Mouse (Mus musculus) effector memory CD4-positive, alpha-beta T cell, adult 5 months (primary cell): ENCODE measurements around the gene Ankrd61. TPM values are rescaled to one million over a fixed set of nuclear protein-coding genes. Genes with fewer than 3 reads are reported as not detected.

Source experiments
- polyA plus RNA-seq: library from polyadenylated mRNA; unstranded; fragments of 100-300 nt; shearing (Covaris generic); gene quantifications from one replicate; pipeline ENCODE4 v1.2.1, GENCODE M21; 2017

Gene Ankrd61
- polyA plus RNA-seq: 0.29 TPM

GRCm38 (mm10) chr5:143897635-143898330 lies at the start of gene Ankrd61:
Ankrd61 (minus strand) TSS chr5:143897685.

GRCm38 (mm10) chr5:143932831-143933230 lies 35.3 kb upstream of the Ankrd61 start, which contains the start of gene Rsph10b:
Rsph10b (plus strand) TSS chr5:143933035.

GRCm38 (mm10) chr5:143927875-143928274 lies 30.4 kb upstream of the Ankrd61 start, which contains the start of gene Gm42421:
Gm42421 (plus strand) TSS chr5:143928175.

GRCm38 (mm10) chr5:143909417-143910400 lies 12.2 kb upstream of the Ankrd61 start, which contains the start of the genes Aimp2 and Pms2:
Aimp2 (minus strand) TSS chr5:143909847.
Pms2 (plus strand) TSS chr5:143909964.

Other genes starting within 250 kb of the Ankrd61 start
- gene Usp42, start 165.4 kb downstream of the Ankrd61 start, polyA plus RNA-seq: 25.6 TPM
- gene Eif2ak1, start 79.9 kb downstream of the Ankrd61 start, polyA plus RNA-seq: 36.6 TPM
- 34.2 TPM for gene Aimp2, start 12.2 kb upstream of the Ankrd61 start, polyA plus RNA-seq
- gene Pms2, start 12.3 kb upstream of the Ankrd61 start, polyA plus RNA-seq: 28.8 TPM
- gene Gm42421, start 30.5 kb upstream of the Ankrd61 start, polyA plus RNA-seq: 1.5 TPM
- 0.80 TPM for gene Rsph10b, start 35.4 kb upstream of the Ankrd61 start, polyA plus RNA-seq
- gene Ccz1, start 117.2 kb upstream of the Ankrd61 start, polyA plus RNA-seq: 55.8 TPM
- gene Ocm, start 129.0 kb upstream of the Ankrd61 start, polyA plus RNA-seq: not detected
- gene Lmtk2, start 202.8 kb upstream of the Ankrd61 start, polyA plus RNA-seq: 18.0 TPM